Comparison of ENCODE assay signal across 22 mouse cellular contexts in the genomic region with DNA sequence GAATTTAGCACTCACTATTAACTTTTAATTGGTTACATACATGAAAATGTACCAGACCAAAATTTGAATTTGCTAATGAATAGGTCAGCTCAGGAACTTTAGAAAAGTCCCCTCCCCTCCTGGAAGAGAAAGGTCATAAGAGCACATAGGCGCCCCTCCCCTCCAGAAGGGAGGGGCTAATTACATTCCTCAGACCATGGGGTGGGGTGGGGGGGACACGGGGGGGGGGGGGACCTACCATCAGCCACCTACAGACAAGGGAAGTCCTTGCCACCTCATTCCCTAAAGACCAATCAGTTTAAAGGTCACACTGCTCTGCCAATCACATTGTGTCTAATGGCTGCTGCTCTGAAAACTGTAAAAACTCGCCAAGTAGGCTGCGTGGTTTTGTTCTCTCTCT. TPM values are rescaled to one million over a fixed set of nuclear protein-coding genes. Genes with fewer than 3 reads are reported as not detected.
DNase-seq lines count a peak whose midpoint lies in the region; TF ChIP-seq lines count a peak whose summit lies in the region.
"Had no signal": no experiment of that assay in that cellular context is flagged by ENCODE, and none has a peak within 500 bp of the region (broad histone marks: within the 10 kb centered on the region; RNA-seq: fewer than 3 reads in every experiment).

No protein-coding gene starts in this region.

- no peak overlapping the region for H3K27ac ChIP-seq in layer of hippocampus, adult 2 months
- H3K27ac ChIP-seq in gastrocnemius, adult 2 months, result no peak overlapping the region
- H3K27ac ChIP-seq: embryonic facial prominence, embryonic 12.5 days; embryonic facial prominence, embryonic 15.5 days; hindbrain, embryonic 10.5 days; hindbrain, embryonic 13.5 days; intestine, embryonic 15.5 days had no signal

- H3K4me3 ChIP-seq in layer of hippocampus, adult 2 months, result no peak overlapping the region
- H3K4me3 ChIP-seq in gastrocnemius, adult 2 months, result no peak overlapping the region
- H3K4me3 ChIP-seq: embryonic facial prominence, embryonic 12.5 days; embryonic facial prominence, embryonic 15.5 days; hindbrain, embryonic 10.5 days; hindbrain, embryonic 13.5 days; intestine, embryonic 15.5 days had no signal

- intact Hi-C loops in heart, postnatal 36 days (cut with DNase I), result no loop called here
- intact Hi-C loops in gastrocnemius, adult 2 months (cut with DNase I), result no loop called here

- no peak for TF ChIP-seq CTCF in layer of hippocampus, adult 2 months (conservative IDR thresholded peaks at IDR 0.05)
- no peak for TF ChIP-seq CTCF in gastrocnemius, adult 2 months (IDR thresholded peaks at IDR 0.05)

- DNase-seq in heart, adult 11 months, result peak; percentile 61
- DNase-seq in heart, postnatal 36 days, result no peak
- DNase-seq in ES-CJ7 (ENCODE audit: low read depth, low spot score), result peak; percentile 59
- peak; percentile 88 for DNase-seq in ZHBTc4 (ENCODE audit: low read depth, low spot score)
- no peak for DNase-seq in layer of hippocampus, adult 2 months (ENCODE audit: low spot score in 2 of 2)
- no peak for DNase-seq in gastrocnemius, adult 2 months
- DNase-seq: adrenal gland, adult 2 months; adrenal gland, postnatal 14 days; cerebellum, adult 11 months; cerebellum, adult 2 months; cerebellum, adult 9-11 months; cerebellum, postnatal 25 days; forebrain, postnatal 0 days; gastrocnemius, postnatal 10 days; gastrocnemius, postnatal 36 days; kidney, adult 11 months had no signal

RNA-seq across cellular contexts. Expression of a gene that starts 59.0 kb away (rescaled TPM):
- 1 to 10 TPM; 1.3 to 1.7 TPM for total RNA-seq in heart, postnatal 36 days (2021)
- 1 to 10 TPM; 7.2 to 9.5 TPM for total RNA-seq in layer of hippocampus, adult 2 months (2021)
- under 1 TPM in 1 of 2 experiments, not detected in 1; 0.53 TPM for total RNA-seq in gastrocnemius, adult 2 months (2021)
- total RNA-seq: granulocyte monocyte progenitor cell, adult 5-6 weeks had no signal

Comparison
In these comparisons a context has a peak if more than half of its experiments do, and no peak if none do; other contexts are left out.
1. DNase-seq: peak in heart, adult 11 months (single experiment), ES-CJ7 (single experiment) and ZHBTc4 (single experiment); none in heart, postnatal 36 days (0 of 2), layer of hippocampus, adult 2 months (0 of 2) and gastrocnemius, adult 2 months (single experiment).